Mouse (Mus musculus) megakaryocyte, embryonic 14.5 days (primary cell): Measurements from ENCODE around the gene Wasf3.

Experiments used
- FLI1 ChIP-seq: IDR thresholded peaks from 2 replicates; pipeline ENCODE4 v1.6.1; 2012; ENCODE audit warnings: low read length, inconsistent platforms, mixed read lengths
- GATA1 ChIP-seq: IDR thresholded peaks from 3 replicates; pipeline ENCODE4 v1.6.1; 2012; ENCODE audit warnings: mixed read lengths, low read length, inconsistent platforms, borderline replicate concordance

DNA sequence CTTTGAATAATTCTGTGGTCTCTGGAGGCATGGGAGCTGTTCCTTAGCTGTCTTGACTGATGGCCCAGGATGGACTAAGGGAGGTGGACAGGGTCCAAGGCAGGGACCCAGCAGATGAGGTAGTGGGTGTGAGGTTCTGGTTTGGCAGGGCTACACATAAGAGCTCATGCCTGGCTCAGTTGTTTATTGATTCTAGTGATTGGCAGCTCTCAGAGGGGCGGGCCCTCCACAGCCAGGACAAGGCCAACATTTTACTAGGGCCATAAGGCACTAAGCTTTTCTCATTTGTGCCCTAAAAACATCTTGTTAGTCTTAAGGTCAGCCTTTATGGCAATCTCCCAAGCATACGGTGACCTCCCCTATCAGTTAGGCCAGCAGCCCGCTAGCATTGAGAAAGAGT lies 47.0 kb downstream of the Wasf3 start:
- TF ChIP-seq GATA1 (no peak), FLI1 (no peak)
